Mouse (Mus musculus): ENCODE measurements around the gene Nek2. TPM values are rescaled to one million over a fixed set of nuclear protein-coding genes. Genes with fewer than 3 reads are reported as not detected.

Nek2 gene
- 7.9 and 10.6 TPM in 2 replicates for polyA plus RNA-seq (2015; fragmentation: Nextera tagmentation; extraction: Ambion mirVana)

DNA sequence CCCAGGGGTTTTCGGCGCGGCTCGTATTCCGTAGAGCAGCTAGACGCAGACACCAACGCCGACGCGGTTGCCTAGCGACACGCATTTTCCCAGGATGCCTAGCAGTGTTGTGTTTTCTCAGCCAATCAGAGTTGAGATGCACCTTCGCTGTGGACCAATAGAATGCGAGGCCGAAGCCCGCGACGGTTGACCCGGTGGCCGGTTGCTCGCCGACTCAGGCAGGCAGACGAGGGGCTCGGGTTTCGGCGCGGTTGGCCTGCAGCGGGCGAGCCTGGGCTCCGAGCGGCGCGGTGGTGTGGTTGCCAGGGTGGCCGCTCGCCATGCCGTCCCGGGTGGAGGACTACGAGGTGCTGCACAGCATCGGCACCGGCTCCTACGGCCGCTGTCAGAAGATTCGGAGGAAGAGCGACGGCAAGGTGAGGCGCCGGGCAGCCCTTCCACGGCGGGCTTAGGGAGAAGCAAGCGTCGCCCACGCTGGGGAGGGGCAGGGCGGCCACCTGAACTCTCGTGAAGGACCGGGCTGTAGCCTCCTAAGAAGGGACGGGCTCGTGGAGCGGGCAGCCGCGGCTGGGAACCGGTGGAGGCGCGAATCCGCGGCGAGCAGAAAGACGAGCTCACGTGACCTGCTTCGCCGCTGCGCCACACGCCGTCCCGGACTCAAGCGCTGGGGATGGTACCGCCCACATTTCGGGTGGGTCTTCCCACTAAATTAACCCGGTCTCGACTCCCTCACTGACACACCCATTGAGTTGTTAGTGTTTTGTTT, at the start of gene Nek2:
Nek2 (plus strand) TSS at position 119 of the 766 bp plus-strand sequence.
- Histone ChIP-seq H3K9me3 (ENCODE audit: control insufficient read depth, low read length) (no peaks in the 10 kb centered on the region), H3K4me1 (replicated peaks; ENCODE audit: control insufficient read depth, insufficient read depth) (no peaks in the 10 kb centered on the region), H3K36me3 (ENCODE audit: control insufficient read depth, insufficient read depth, low read length) (peaks cover 8% of the 10 kb centered on the region), H3K27me3 (ENCODE audit: control insufficient read depth, insufficient read depth, low read length) (no peaks in the 10 kb centered on the region), H3K9ac (ENCODE audit: low read length) (peak within 1 kb of the TSS; percentile 70), H3K27ac (replicated peaks) (peak within 1 kb of the TSS; percentile 49), H3K4me2 (replicated peaks; ENCODE audit: low read depth) (peak within 1 kb of the TSS; percentile 99), H3K4me3 (ENCODE audit: low read depth, low read length) (peak within 1 kb of the TSS; percentile 74)
- under 1% methylated on average over 79 of the region's 79 CpGs for WGBS
- DNase-seq (ENCODE audit: low spot score) (peak; percentile 97), ATAC-seq (ENCODE audit: low FRiP score, low TSS enrichment) (peak; percentile 94)
- TF ChIP-seq CTCF (IDR thresholded peaks at IDR 0.05; ENCODE audit: low read depth) (no peak; the same call in 1 of the 2 replicates), EP300 (optimal IDR thresholded peaks at IDR 0.05) (no peak)

DNA sequence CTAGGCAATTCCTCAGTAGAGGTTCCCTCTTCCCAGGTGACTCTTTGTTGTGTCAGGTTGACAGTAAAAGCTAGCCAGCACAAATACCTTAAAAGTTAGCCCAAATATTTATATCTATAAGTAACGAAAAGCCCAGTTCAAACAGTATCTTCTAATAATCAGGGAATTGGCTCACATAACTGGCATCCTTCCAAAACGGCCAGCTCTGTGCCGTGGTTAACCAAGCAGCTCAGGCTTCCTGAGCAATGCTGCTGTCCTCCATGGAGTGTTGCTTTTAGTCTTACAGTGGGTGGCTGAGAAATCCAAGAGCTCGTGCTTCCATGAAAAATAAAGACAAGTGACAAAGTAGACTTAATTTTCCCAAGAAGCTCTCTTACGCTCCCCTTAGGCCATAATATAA, 47.1 kb upstream of the Nek2 start:
- H3K27ac ChIP-seq (replicated peaks): no peak overlapping the region
- no peaks in the 10 kb centered on the region for H3K27me3 ChIP-seq (ENCODE audit: control insufficient read depth, insufficient read depth, low read length)
- no peak overlapping the region for H3K9ac ChIP-seq (ENCODE audit: low read length)
- TF ChIP-seq CTCF (IDR thresholded peaks at IDR 0.05; ENCODE audit: low read depth) (peak; percentile 11; the same call in 1 of the 2 replicates), EP300 (optimal IDR thresholded peaks at IDR 0.05) (no peak)
- WGBS: 44% methylated on average over 5 of the region's 5 CpGs
- ATAC-seq (ENCODE audit: low FRiP score, low TSS enrichment) (no peak), DNase-seq (ENCODE audit: low spot score) (no peak)
- H3K36me3 ChIP-seq (ENCODE audit: control insufficient read depth, insufficient read depth, low read length): 0 out of 2 replicates have a peak, but pooled peaks cover 12% of the 10 kb centered on the region
- no peak overlapping the region for H3K4me3 ChIP-seq (ENCODE audit: low read depth, low read length)
- no peaks in the 10 kb centered on the region for H3K4me1 ChIP-seq (replicated peaks; ENCODE audit: control insufficient read depth, insufficient read depth)
- no peaks in the 10 kb centered on the region for H3K9me3 ChIP-seq (ENCODE audit: control insufficient read depth, low read length)
- no peak overlapping the region for H3K4me2 ChIP-seq (replicated peaks; ENCODE audit: low read depth)

DNA sequence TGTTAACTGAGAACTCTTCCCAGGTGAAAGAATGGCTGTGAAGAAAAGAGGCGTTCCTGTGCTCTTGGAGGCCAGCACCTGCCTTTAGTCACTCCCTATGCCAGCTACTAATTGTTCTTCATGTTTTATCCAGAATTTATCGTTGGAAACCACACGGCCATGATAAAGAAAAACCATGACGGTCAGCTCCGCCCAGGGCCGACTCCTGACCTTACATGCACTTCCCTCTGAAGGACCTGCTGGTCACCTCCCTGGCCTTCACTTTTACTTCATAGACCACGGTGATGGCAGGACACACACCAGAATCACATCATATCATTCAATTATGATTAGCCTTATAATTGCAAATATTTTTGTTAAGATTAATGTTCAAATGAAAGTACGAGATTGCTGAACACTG, 46.1 kb upstream of the Nek2 start:
- peak; percentile 53; the same call in 1 of the 2 replicates for ATAC-seq (ENCODE audit: low FRiP score, low TSS enrichment)
- WGBS: 62% methylated on average over 8 of the region's 8 CpGs

DNA sequence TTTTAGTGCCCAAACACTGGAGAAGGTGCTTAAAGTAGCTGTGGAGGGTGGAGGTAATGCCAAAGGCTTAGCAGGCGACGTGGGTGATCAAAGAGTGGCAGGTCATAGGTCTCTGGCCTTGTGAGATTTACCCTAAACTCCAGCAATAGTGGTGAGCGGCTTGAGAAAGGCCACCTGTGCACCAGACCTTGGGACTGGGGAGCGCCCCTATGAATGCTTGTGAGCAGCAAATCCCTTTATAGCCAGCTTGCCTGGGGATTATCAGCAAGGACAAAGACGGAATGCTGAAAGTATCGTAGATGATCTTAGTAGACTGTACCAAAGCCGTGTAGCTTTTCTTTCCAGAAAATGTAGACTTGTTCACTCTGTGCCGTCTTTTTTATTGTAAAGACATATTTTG, 43.7 kb upstream of the Nek2 start:
- H3K36me3 ChIP-seq (ENCODE audit: control insufficient read depth, insufficient read depth, low read length): 0 out of 2 replicates have a peak, but pooled peaks cover 14% of the 10 kb centered on the region
- no peak overlapping the region for H3K27ac ChIP-seq (replicated peaks)
- no peak for ATAC-seq (ENCODE audit: low FRiP score, low TSS enrichment)
- no peaks in the 10 kb centered on the region for H3K9me3 ChIP-seq (ENCODE audit: control insufficient read depth, low read length)
- no peaks in the 10 kb centered on the region for H3K27me3 ChIP-seq (ENCODE audit: control insufficient read depth, insufficient read depth, low read length)
- no peak overlapping the region for H3K4me3 ChIP-seq (ENCODE audit: low read depth, low read length)
- no peak overlapping the region for H3K9ac ChIP-seq (ENCODE audit: low read length)
- H3K4me2 ChIP-seq (replicated peaks; ENCODE audit: low read depth): no peak overlapping the region
- no peak for DNase-seq (ENCODE audit: low spot score)
- TF ChIP-seq EP300 (optimal IDR thresholded peaks at IDR 0.05): no peak
- no peak for TF ChIP-seq CTCF (IDR thresholded peaks at IDR 0.05; ENCODE audit: low read depth)
- 62% methylated on average over 8 of the region's 8 CpGs for WGBS
- H3K4me1 ChIP-seq (replicated peaks; ENCODE audit: control insufficient read depth, insufficient read depth): no peaks in the 10 kb centered on the region

More for the DNA sequence above, 46.1 kb upstream of the Nek2 start:
- no peak overlapping the region for H3K9ac ChIP-seq (ENCODE audit: low read length)
- no peaks in the 10 kb centered on the region for H3K27me3 ChIP-seq (ENCODE audit: control insufficient read depth, insufficient read depth, low read length)
- no peaks in the 10 kb centered on the region for H3K4me1 ChIP-seq (replicated peaks; ENCODE audit: control insufficient read depth, insufficient read depth)
- H3K27ac ChIP-seq (replicated peaks): no peak overlapping the region
- no peak overlapping the region for H3K4me3 ChIP-seq (ENCODE audit: low read depth, low read length)
- H3K36me3 ChIP-seq (ENCODE audit: control insufficient read depth, insufficient read depth, low read length): 0 out of 2 replicates have a peak, but pooled peaks cover 14% of the 10 kb centered on the region
- H3K4me2 ChIP-seq (replicated peaks; ENCODE audit: low read depth): no peak overlapping the region
- DNase-seq (ENCODE audit: low spot score): peak; percentile 52
- no peaks in the 10 kb centered on the region for H3K9me3 ChIP-seq (ENCODE audit: control insufficient read depth, low read length)
- TF ChIP-seq CTCF (IDR thresholded peaks at IDR 0.05; ENCODE audit: low read depth): no peak
- no peak for TF ChIP-seq EP300 (optimal IDR thresholded peaks at IDR 0.05)

DNA sequence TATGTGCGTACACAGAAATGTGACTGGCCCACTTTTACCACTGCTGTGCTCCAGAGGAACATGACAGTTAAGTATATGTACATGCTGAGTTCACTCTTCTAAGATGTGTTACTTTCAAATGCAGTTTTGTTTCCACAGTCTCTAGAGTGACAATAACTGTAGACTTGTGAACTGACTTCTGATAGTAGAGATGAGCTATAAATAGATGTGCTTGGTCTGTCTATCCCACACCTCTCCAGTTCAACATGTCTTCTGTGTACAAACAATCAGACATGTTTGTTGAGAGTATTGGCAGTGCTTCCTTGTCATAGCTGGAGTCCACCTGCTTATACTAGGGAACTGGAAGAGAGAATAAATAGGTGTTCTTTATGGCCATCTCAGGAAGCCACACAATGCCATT, 40.8 kb upstream of the Nek2 start:
- H3K27ac ChIP-seq (replicated peaks): no peak overlapping the region
- H3K9me3 ChIP-seq (ENCODE audit: control insufficient read depth, low read length): no peaks in the 10 kb centered on the region
- WGBS: 93% methylated on average over 1 of the region's 1 CpGs
- no peak overlapping the region for H3K9ac ChIP-seq (ENCODE audit: low read length)
- TF ChIP-seq CTCF (IDR thresholded peaks at IDR 0.05; ENCODE audit: low read depth) (no peak), EP300 (optimal IDR thresholded peaks at IDR 0.05) (no peak)
- H3K36me3 ChIP-seq (ENCODE audit: control insufficient read depth, insufficient read depth, low read length): 0 out of 2 replicates have a peak, but pooled peaks cover 11% of the 10 kb centered on the region
- H3K4me3 ChIP-seq (ENCODE audit: low read depth, low read length): no peak overlapping the region
- H3K4me2 ChIP-seq (replicated peaks; ENCODE audit: low read depth): no peak overlapping the region
- H3K27me3 ChIP-seq (ENCODE audit: control insufficient read depth, insufficient read depth, low read length): no peaks in the 10 kb centered on the region
- ATAC-seq (ENCODE audit: low FRiP score, low TSS enrichment): no peak
- DNase-seq (ENCODE audit: low spot score): no peak
- no peaks in the 10 kb centered on the region for H3K4me1 ChIP-seq (replicated peaks; ENCODE audit: control insufficient read depth, insufficient read depth)

DNA sequence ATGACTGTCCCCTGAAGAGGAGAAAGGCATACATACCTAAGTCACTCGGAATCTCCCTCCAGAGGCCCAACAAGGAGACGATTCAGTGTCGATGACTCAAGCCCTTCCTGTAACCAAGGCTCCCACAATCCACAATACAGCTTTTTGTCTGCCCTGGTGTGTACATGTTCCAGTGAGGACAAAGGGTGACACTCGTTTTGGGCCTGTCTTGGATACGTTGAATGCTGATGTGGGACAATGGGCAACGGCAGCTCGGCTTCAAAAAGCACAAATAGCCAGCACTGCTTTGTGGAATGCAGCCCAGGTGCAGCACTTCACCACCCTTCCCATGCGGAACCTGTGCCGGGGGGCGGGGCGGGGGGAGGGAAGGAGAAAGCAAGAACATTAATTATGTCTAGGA, 36.1 kb upstream of the Nek2 start:
- TF ChIP-seq CTCF (IDR thresholded peaks at IDR 0.05; ENCODE audit: low read depth) (no peak), EP300 (optimal IDR thresholded peaks at IDR 0.05) (no peak)
- Histone ChIP-seq H3K36me3 (ENCODE audit: control insufficient read depth, insufficient read depth, low read length) (no peaks in the 10 kb centered on the region), H3K27ac (replicated peaks) (peak overlapping the region; percentile 40; the same call in 1 of the 2 replicates), H3K9ac (ENCODE audit: low read length) (no peak overlapping the region), H3K4me2 (replicated peaks; ENCODE audit: low read depth) (no peak overlapping the region), H3K9me3 (ENCODE audit: control insufficient read depth, low read length) (peaks cover 4% of the 10 kb centered on the region; the same call in 1 of the 2 replicates), H3K4me3 (ENCODE audit: low read depth, low read length) (no peak overlapping the region), H3K27me3 (ENCODE audit: control insufficient read depth, insufficient read depth, low read length) (no peaks in the 10 kb centered on the region), H3K4me1 (replicated peaks; ENCODE audit: control insufficient read depth, insufficient read depth) (no peaks in the 10 kb centered on the region)
- ATAC-seq (ENCODE audit: low FRiP score, low TSS enrichment) (peak; percentile 62), DNase-seq (ENCODE audit: low spot score) (no peak)
- 43% methylated on average over 11 of the region's 11 CpGs for WGBS
